Mouse (Mus musculus) cerebellum, adult 11-12 months (tissue): Measurements from ENCODE around the gene Pcbd2.
"Not testable (repeated sequence)": the region's sequence is repeated elsewhere in the genome, so short reads cannot be mapped to it uniquely, and the experiment has no call there.

Source experiments
- DNase-seq: peaks from one replicate; pipeline ENCODE4 v3.0.0; 2022

Gene Pcbd2

DNA sequence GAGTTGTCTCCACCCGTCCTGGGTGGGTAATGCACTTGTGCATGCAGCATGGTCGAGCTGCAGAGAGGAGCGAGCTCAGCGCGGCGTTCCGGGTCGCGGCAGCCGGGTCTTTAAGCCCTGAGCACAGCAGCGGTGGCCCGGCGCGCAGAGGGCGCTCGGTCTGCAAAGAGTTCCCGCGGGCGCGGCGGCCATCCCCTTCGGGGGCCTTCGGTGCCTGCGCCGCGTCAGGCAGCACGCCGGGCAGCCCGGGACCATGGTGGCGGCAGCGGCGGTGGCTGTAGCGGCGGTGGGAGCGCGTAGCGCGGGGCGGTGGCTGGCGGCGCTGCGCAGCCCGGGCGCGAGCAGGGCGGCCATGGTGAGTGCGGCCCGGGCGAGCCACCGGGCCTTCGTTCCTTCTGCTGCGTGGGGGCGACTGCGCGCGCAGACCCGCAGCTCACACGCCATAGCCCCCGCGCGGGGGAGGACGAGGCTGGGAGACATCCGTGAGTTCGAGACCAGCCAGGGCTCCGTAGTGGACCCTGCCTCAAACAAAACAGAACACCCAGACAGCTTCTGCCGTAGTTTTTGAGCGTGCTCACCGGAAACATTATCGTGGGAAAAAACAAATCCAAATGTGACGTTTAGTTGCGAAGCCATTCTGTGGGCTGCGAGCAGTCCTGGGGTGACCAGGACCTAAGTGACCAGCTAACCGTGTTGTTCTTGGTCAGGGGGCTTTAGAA lies at the start of gene Pcbd2:
TSS of gene Pcbd2 (plus strand) at position 249 of the 719 bp plus-strand sequence.
- peak; percentile 82 for DNase-seq

DNA sequence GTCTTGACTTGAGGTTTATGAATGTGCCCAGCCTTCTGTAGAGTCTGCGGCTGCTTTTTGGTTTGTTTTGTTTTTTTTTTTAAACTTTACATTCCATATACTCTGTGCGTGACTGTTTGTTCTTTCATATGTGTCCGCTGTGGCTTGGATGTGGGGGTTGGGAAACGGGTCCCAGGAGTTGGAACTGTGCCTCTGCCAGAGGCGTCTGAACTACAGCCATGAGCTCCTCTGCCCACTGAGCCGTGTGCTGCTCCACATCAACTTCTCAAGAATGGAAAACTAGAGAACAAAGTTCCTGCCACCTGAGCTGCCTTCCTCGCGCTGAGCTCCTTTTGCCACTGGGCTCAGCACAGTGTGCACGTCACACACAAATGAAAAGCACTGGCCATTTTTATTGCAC lies 45.0 kb upstream of the Pcbd2 start:
- DNase-seq = no peak

DNA sequence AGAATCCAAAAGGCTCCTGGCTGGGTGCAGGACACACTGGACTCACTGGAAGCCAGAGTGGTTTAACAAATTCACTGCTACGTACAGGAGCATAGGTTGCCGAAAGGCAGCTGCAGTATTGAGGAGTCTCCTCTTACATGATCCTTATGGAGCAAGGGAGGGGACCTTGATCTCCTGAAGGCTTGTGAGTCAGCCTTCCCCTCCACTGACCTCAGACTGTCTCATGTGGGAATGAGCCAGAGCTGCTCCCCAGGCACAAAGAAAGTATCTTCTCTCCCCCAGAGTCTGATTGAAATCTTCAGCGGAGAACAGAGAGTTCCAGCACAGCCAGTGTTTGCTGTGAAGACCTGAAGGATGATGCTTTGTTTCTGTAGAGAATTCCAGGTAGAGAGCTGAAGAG lies 43.6 kb upstream of the Pcbd2 start:
- DNase-seq = no peak

DNA sequence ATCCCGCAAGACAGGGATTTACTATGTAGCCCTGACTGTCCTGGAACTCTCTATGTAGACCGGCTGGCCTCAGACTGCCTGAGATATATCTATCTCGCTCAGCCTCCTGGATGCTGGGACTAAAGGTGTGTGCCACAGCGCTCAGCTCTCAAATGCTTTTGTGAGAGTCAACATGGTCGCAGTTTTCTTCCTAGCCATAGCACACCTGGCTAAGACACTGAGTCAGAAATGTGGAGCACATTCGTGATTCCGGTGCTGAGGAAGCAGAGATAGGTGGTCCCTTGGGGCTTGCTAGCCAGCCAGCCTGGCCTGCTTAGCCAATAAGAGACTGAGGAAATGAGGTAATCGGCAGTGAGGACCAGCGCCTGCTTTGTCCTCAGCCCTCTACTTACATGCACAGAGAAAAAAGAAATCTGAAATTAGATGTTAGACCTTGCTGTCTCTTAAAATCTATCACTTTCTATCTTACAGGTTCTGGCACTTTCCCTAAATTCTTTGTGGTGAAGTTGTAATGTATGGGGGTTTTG lies 41.0 kb upstream of the Pcbd2 start:
- DNase-seq = no peak

DNA sequence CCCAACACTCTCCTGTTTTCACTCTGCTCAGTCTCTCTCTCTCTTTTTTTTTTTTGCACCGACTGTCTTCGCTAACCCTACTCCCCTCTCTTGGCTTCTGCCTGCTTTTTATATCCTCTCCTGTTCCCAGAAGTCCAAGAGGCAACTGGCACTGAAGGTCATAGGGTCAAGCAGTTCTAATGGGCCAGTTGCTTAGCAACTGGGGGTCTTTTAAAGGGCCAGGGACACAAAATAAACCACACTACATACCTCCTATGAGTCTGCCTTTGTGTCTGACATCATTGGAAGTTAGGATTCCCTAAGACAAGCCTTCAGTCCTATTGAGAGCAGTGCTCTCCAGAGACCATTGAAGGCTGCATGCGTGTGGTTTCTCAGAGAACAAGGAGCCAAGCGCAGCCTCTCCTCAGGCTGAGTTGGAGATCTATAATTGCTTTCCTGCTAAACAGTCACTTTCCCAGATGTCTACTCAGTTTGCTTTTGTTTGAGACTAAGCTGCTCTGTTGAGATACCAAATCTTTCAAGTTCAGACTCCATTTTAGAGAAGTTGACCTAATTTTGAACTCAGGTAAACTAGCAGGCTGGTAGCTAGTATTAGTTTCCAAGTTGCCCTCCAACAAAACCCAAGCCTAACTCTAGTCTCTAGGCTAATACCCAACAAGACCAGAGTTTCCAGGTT lies 39.1 kb upstream of the Pcbd2 start:
- DNase-seq = no peak

DNA sequence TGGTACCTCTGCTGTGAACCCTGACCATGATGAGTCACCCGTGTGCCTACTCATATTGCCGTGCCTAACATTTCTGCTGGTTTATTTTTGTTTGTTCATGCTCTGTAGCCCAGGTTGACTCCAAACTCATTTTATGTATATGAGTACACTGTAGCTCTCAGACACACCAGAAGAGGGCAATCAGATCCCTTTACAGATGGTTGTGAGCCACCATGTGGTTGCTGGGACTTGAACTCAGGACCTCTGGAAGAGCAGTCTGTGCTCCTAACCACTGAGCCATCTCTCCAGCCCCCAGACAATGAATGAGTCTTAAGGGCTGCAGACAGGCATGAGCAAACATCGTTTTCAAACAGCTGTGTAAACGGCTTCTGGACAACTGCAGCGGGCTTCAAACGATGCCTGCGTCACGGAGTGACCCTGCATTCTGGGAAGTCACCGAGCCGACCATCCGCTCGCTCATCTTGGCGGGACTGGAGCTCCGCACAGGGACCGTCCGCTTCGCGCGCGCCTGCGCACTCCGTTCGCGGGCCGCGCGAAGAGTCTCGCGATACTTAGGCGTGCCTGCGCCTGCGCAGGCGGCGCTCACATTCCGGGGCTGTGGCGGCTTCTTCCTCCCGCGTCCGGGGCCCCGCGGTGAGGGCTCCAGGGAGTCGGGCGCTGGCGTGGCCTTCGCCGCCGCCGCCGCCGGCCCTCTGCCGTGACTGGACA lies 34.5 kb upstream of the Pcbd2 start, which contains the start of gene B230219D22Rik:
TSS of gene B230219D22Rik (plus strand) at position 590 of the 708 bp plus-strand sequence.
- peak; percentile 93 for DNase-seq

DNA sequence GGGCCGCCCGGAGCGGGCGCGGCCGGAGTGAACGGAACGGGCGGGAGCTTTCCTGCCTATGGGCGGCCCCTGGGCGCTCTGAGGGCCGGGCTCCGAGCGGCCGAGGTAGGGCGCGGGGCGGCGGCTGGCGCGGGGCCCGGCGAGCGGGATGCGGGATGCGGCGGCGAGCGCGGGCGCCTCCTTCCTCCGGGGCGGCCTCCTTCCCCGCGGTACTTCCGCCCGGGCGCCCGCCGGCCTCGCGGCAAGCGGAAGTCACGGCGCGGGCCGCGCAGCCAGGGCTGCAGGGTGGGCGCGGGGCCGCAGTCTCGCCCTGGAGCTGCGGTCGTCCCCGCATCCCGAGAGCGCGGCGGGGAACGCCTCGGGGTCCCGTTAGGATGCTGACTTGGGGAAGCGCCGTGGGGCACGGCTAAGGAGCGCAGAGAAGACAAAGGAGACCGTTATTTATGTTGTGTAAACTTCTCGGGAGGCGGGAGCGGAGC lies 33.9 kb upstream of the Pcbd2 start:
- no peak for DNase-seq

DNA sequence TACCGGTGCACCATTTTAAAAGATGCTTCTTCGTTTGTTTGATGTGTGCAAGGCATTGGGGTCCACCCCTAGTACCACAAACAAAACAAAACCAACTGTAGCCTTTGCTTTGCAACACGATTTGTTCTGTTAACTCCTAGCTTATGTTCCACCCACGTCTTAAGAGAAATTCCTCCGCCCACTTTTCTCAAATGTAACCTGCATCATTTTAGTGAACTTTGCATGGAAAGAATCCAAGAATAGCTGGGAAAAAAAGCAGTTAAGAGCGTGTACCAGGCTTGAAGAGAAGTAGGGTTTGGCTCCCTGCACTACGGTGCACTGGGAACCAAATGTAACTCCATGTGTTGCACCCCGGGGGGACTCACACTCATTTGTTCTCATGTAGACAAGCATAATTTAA lies 33.1 kb upstream of the Pcbd2 start:
- no peak for DNase-seq

DNA sequence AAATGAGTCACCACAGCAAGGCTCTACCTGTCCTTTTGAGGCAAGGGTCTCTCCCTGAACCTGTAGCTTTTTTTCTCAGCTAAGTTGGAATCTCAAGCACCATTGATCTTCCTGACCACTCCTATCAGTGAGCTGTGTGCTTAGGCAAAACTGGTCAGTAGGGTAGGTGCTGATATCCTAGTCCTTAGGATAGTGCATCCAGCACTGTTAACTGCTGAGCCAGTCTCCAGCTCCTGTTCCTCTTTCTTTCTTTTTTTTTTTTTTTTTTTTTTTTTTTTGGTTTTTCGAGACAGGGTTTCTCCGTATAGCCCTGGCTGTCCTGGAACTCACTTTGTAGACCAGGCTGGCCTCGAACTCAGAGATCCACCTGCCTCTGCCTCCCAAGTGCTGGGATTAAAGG lies 31.2 kb upstream of the Pcbd2 start:
- not testable (repeated sequence) for DNase-seq

DNA sequence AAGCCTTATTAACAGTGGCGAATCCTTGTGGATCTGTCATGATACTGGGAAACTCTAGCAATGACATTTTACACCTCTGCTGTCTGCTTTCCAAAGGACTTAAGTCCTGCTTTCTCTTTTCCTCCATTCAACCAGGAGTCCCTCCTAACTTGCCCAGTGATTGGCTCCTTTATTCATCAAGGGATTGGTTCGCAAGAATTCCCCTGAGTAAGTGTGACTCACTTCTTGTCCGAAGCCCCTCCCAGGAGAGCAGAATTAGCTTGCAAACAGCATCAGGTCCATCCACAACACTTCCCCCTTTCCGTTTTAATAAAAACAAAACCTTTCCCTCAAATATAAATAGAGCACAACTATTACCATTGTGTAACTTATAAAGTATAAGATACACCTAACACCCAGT lies 22.9 kb upstream of the Pcbd2 start:
- no peak for DNase-seq

DNA sequence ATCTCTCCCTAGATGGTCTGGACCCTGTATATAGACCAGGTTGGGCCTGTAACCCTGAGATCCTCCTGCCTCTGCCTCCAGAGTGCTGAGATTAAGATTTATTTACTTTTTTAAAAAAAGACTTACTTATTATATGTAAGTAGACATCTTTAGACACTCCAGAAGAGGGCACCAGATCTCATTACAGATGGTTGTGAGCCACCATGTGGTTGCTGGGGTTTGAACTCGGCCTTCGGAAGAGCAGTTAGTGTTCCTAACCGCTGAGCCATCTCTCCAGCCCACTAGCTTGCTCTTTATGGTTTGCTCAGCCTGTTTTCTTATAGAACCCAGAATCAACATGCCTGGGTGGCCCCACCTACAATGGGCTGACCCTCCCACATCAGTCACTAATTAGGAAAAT lies 14.3 kb upstream of the Pcbd2 start:
- DNase-seq = no peak

DNA sequence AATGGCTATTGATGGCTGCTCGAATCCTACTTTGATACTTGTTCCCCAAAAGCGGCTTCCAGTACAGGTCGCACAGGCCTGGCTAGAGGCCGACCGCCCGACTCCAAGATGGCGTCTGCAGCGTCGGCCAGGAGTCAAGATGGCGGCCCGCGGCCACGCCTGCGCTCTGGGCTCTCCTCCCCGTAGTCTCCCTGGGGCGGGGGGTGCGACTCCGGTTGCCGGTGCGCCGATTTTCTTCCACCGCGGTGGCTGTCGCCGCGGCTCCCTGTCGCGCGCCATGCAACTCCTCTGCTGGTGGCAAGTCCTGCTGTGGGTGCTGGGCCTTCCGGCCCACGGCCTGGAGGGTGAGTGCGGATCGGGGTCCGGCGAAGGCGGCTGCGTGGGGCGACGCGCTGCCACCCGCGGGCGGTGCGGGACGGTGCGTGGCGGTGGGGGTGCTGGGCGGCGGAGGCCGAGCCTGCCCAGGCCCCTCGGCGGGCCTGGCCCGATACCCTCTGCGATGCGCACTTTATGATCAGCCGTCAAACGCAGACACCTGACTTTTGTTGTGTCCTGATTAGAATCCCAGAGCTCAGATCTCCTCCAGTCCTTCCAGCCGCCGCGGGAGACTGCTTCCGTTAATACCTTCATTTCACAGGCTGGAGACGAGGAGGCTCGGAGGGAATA lies 12.5 kb upstream of the Pcbd2 start, which contains the start of gene Txndc15:
TSS of gene Txndc15 (plus strand) at position 150 of the 666 bp plus-strand sequence.
- peak; percentile 87 for DNase-seq

DNA sequence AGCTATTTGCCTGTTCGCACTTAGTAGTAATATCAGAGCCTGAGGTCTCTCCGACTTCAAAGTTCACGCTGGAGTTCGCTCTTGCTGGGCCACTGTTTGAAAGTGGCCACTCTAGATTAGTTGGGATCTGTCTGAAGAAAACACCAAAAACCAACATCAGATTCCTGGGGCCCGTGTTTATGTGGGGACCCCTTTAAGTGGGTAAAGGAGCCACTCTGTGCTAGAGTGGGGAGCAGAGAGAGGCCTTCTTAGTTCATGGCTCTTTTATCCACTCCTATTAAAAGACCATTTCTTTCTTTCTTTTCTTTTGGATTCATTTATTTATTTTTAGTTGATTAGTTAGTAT lies 12.0 kb upstream of the Pcbd2 start:
- no peak for DNase-seq

DNA sequence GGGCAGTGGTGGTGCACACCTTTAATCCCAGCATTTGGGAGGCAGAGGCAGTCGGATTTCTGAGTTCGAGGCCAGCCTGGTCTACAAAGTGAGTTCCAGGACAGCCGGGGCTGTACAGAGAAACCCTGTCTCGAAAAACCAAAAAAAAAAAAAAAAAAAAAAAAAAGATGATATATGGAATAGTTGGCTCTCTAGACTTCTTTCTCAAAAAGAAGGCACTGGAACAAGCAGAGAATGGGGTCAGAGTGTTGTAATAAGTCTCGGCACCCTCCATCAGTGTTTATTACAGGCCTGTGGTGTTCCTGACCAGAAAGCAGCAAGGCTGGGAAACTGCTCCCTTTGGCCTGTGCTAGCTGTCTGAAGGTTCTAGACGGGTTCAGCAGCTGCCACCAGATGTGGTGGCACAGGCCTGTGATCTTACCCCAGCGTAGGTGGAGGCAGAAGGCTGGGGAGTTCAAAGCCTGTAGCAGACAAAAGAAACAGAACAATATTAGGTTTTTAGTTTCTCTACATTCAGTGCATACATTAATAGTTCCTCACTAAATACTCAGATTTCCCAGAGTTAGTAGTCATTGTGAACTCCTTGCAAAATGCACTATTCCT lies 11.2 kb upstream of the Pcbd2 start:
- no peak for DNase-seq

DNA sequence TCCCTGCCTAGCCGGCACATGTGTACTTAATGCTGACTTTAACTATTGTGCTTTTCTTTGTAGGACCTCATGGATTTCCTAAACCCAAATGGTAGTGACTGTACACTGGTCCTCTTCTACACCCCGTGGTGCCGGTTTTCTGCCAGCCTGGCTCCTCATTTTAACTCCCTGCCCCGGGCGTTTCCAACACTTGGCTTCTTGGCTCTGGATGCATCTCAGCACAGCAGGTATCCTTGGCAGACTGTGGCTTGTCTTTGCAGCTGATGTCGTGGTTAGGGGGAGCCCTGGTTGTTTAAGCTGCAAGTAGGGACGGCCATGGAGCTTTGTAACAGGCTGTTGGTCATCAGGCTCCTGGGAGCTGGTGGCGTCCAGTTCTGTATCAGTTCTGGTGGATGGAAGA lies 5.7 kb upstream of the Pcbd2 start:
- peak; percentile 70 for DNase-seq

DNA sequence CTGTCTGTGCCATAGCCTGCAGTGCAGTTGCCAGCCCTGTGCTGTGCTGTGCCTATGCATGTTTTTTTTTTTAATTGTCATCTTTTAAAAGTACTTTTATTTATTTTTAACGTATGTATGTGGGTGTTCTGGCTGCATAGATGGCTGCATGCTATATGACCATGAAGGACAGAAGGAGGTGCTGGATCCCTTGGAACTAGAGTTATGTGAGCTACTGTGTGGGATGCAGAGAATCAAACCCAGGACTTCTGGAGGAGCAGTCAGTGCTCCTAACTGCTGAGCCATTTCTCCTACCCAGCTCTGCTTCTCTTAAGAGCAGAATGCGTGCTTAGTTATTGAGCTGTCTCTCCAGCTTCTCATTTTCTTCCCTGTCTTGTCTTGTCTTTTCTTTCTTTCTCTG lies 5.2 kb upstream of the Pcbd2 start:
- no peak for DNase-seq

DNA sequence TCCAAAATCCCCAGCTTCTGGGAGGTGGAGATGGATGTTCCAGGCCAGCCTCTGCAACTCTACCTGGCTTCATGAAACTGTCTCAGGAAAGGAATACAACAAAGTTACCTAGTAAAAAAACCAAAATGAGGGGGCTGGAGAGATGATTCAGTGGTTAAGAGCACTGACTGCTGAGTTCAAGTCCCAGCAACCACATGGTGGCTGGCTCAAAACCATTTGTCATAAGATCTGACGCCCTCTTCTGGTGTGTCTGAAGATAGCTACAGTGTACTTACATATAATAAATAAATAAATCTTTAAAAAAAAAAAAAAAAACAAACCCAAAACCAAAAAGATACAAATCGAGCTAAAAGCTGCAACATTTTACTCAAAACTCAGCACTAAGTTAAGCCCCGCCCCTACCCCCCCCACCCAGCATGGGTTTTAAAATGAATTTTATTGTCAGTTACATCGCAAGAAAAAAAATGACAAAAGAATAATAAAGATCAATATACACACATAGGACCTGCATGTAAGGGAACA lies 509 bp upstream of the Pcbd2 start:
- DNase-seq = peak; percentile 33

DNA sequence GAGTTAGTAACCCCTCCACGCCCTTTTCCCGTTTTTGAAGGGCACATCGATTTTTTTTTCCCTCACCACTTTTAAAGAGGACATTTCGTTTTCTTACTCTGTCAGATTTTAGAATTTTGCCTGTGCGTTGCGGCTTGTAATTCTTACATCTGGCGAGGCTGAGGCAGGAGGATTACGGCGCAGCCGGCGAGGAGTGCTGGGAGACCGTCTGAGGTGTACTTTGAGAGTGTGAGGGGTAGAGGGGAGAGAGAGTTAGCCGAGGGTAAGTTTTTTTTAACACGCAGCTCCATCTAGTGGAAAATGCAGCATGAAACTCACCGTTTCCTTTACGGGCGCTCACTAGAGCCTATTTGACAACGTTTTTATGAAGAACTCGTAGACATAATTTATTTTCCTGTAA lies 671 bp downstream of the Pcbd2 start:
- peak; percentile 62 for DNase-seq

DNA sequence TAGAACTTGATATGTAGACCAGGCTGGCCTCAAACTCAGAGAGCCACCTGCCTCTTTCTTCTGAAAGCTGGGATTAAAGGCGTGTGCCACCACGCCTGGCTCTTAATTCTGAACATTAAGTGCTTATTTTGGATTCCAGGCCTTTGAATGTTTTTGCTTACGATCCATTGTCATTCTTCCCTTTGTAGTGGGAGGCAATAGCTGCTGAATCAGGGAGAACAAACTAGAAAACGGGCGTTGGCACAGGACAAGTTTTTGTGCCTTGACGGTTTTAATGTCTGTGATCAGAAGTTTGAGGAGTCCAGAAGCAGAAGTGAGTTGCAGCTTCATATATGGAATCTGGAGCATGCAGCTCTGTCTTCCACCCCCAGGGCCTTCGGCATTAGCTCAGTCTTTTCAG lies 3.5 kb downstream of the Pcbd2 start:
- no peak for DNase-seq

DNA sequence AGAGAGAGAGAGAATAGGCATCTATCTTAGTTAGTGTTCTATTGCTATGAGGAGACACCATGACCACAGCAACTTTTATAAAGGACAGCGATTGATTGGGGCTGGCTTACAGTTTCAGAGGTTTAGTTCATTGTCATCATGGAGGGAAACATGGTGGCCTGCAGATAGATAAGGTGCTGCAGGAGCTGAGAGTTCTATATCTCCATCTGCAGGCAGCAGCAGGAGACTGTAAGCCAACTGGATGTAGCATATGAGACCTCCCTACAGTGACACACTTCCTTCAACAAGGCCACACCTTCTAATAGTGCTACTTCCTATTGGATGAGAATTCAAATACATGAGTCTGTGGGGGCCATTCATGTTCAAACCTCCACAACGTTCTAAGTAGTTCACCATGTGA lies 5.0 kb downstream of the Pcbd2 start:
- DNase-seq = no peak

DNA sequence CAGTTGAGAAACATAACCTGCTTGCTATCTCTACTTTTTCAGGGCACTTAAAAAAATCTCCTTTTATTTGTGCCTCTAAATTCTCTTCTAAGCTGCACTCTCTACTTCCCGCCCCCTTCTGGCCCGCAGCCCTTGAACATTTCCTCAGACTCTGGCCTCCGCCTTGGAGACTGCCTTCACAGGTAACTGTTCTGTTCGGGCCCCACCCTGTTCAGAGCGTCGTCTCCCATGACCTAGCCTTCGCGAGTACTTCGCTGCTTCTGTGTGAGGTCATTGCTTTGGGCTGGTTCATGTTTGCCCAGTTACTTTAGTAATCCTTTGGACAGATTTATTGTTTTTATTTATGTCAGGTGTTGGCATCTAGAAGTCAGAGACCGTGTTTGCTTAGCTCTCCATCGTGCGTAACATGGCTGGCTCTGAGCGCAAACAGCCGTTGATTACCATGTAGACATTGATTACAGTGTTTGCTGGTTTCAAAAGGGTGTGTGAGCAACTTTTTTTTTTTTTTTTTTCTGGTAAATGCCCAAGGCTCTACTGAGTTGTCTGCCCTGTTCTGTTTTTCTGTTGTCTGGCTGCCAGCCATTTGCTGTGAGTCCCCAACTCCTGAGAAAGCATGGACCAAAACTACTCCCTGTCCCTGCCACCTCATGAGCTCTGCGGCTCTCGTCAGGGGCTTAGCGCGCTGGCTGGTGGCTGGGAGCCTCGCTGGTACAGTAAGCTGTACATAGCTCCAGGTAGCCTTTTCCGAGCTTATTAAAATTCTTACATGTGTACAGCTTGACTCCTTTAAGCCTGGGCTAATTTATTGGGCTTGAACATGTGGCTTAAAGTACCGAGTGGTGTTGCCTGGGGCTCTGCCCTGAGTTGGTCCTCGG lies 6.7 kb downstream of the Pcbd2 start:
- no peak for DNase-seq
